Mouse (Mus musculus) CD4-positive helper T cell, adult 2 months (primary cell): ENCODE measurements around the gene Tmem30c.

Experiments
- DNase-seq: peaks from one replicate; pipeline ENCODE4 v3.0.0-alpha.2; 2012; ENCODE audit warnings: low read depth, missing footprints, low spot score

Tmem30c gene

GRCm38 (mm10) chr16:57295216-57295934, 2.7 kb upstream of the Tmem30c start:
- DNase-seq = no peak

GRCm38 (mm10) chr16:57292296-57292695, 369 bp downstream of the Tmem30c start:
- DNase-seq = no peak

- no peak for DNase-seq
Observed at GRCm38 (mm10) chr16:57291696-57292095, 969 bp downstream of the Tmem30c start.

GRCm38 (mm10) chr16:57281417-57281816, 11.2 kb downstream of the Tmem30c start:
- peak; percentile 20 for DNase-seq

GRCm38 (mm10) chr16:57280221-57281217, 12.1 kb downstream of the Tmem30c start:
- no peak for DNase-seq

GRCm38 (mm10) chr16:57278976-57279626, 13.6 kb downstream of the Tmem30c start:
- DNase-seq = no peak

GRCm38 (mm10) chr16:57269751-57270150, 22.9 kb downstream of the Tmem30c start:
- DNase-seq = no peak

- no peak for DNase-seq
Observed at GRCm38 (mm10) chr16:57268058-57268841, 24.4 kb downstream of the Tmem30c start.

GRCm38 (mm10) chr16:57267068-57267467, 25.6 kb downstream of the Tmem30c start:
- no peak for DNase-seq

- no peak for DNase-seq
Observed at GRCm38 (mm10) chr16:57260152-57260551, 32.5 kb downstream of the Tmem30c start.

- DNase-seq = no peak
Observed at GRCm38 (mm10) chr16:57259356-57260083, 33.1 kb downstream of the Tmem30c start.

GRCm38 (mm10) chr16:57251589-57252421, 40.9 kb downstream of the Tmem30c start:
- DNase-seq = no peak

- no peak for DNase-seq
Observed at GRCm38 (mm10) chr16:57250991-57251390, 41.7 kb downstream of the Tmem30c start.

GRCm38 (mm10) chr16:57247464-57247863, 45.2 kb downstream of the Tmem30c start:
- no peak for DNase-seq

- no peak for DNase-seq
Observed at GRCm38 (mm10) chr16:57246596-57246995, 46.1 kb downstream of the Tmem30c start.

GRCm38 (mm10) chr16:57243858-57244248, 48.8 kb downstream of the Tmem30c start:
- peak; percentile 72 for DNase-seq

- peak; percentile 45 for DNase-seq
Observed at GRCm38 (mm10) chr16:57243205-57243857, 49.3 kb downstream of the Tmem30c start.

GRCm38 (mm10) chr16:57242857-57243204, 49.8 kb downstream of the Tmem30c start:
- DNase-seq = no peak

- DNase-seq = no peak
Observed at GRCm38 (mm10) chr16:57235871-57236510, 56.7 kb downstream of the Tmem30c start.
